Mouse (Mus musculus): ENCODE data around the gene Hoxa6. TPM values are rescaled to one million over a fixed set of nuclear protein-coding genes. Genes with fewer than 3 reads are reported as not detected.

The Hoxa6 gene
- polyA plus RNA-seq, 1 experiment from 2014 or later, result 20.3 TPM

DNA sequence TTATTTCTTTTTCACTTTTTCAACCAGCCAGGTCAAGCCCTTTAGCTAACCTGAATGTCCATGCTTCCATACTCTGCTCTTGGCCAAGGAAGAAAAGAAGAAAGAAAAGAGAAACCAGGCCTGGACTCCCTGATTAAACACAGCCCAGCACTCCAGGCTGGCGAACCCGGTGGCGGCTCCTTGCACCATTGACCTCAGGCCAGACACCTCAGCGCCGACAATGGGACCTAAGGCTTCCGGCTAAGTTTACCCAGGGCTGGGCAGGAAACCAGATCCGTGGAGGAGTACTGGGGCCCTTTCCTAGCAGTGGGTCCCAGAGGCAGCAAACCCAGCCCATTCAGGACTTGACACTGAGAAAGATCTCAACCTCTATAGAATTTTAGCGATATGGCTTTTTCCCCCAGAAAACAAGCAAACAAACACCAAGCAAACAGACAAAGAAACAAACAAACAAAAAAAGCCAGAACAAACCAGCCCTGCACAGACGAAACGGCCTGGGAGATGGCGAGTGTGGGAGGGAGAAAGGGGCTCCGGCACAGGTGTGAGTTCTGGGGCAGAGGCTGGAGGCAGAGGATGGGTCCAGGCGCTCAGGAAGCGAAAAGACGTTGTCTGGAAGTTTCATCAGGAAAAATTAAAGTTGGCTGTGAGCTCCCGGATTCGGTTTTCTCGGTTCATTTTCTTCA, 23.5 kb upstream of the Hoxa6 start:
- Histone ChIP-seq H3K9ac (peak overlapping the region; percentile 97), H3K27me3 (peaks cover 30% of the 10 kb centered on the region), H3K4me1 (replicated peaks) (peaks cover 35% of the 10 kb centered on the region), H3K27ac (replicated peaks) (peak overlapping the region; percentile 96), H3K4me3 (peak overlapping the region; percentile 59), H3K4me2 (peak overlapping the region; percentile 97), H3K36me3 (no peaks in the 10 kb centered on the region), H3K9me3 (no peaks in the 10 kb centered on the region)
- WGBS, result 1% methylated on average over 18 of the region's 18 CpGs
- ATAC-seq (ENCODE audit: low read depth), result no peak

GRCm38 (mm10) chr6:52230516-52231165, 22.1 kb upstream of the Hoxa6 start, which contains the start of gene Hoxa9:
TSS of gene Hoxa9 (minus strand) at chr6:52231089.
- peaks cover 29% of the 10 kb centered on the region for H3K4me1 ChIP-seq (replicated peaks)
- H3K9ac ChIP-seq, result peak within 1 kb of the TSS; percentile 98
- peak within 1 kb of the TSS; percentile 98 for H3K27ac ChIP-seq (replicated peaks)
- H3K36me3 ChIP-seq, result no peaks in the 10 kb centered on the region
- 0 out of 2 replicates have a peak, but pooled peaks have one; percentile 9 for ATAC-seq (ENCODE audit: low read depth)
- peak within 1 kb of the TSS; percentile 97 for H3K4me2 ChIP-seq
- no peaks in the 10 kb centered on the region for H3K9me3 ChIP-seq
- under 1% methylated on average over 19 of the region's 36 CpGs for WGBS
- H3K27me3 ChIP-seq, result peaks cover 17% of the 10 kb centered on the region
- peak within 1 kb of the TSS; percentile 59 for H3K4me3 ChIP-seq

GRCm38 (mm10) chr6:52229558-52230416, 21.3 kb upstream of the Hoxa6 start:
- Histone ChIP-seq H3K36me3 (no peaks in the 10 kb centered on the region), H3K4me2 (peak overlapping the region; percentile 97), H3K4me3 (peak overlapping the region; percentile 53), H3K9me3 (no peaks in the 10 kb centered on the region), H3K4me1 (replicated peaks) (peaks cover 22% of the 10 kb centered on the region), H3K9ac (peak overlapping the region; percentile 98), H3K27ac (replicated peaks) (peak overlapping the region; percentile 98), H3K27me3 (peaks cover 12% of the 10 kb centered on the region)
- ATAC-seq (ENCODE audit: low read depth), result no peak
- WGBS, result 1% methylated on average over 44 of the region's 44 CpGs

- no peak for ATAC-seq (ENCODE audit: low read depth)
- WGBS, result 1% methylated on average over 38 of the region's 38 CpGs
- Histone ChIP-seq H3K36me3 (no peaks in the 10 kb centered on the region), H3K4me2 (peak overlapping the region; percentile 97), H3K9me3 (no peaks in the 10 kb centered on the region), H3K4me1 (replicated peaks) (peaks cover 22% of the 10 kb centered on the region), H3K27me3 (peaks cover 12% of the 10 kb centered on the region), H3K27ac (replicated peaks) (peak overlapping the region; percentile 98), H3K9ac (peak overlapping the region; percentile 98), H3K4me3 (peak overlapping the region; percentile 53)
Observed at GRCm38 (mm10) chr6:52228475-52229465, 20.2 kb upstream of the Hoxa6 start.

GRCm38 (mm10) chr6:52227470-52228222, 19.1 kb upstream of the Hoxa6 start:
- Histone ChIP-seq H3K36me3 (no peaks in the 10 kb centered on the region), H3K4me2 (peak overlapping the region; percentile 97), H3K9ac (peak overlapping the region; percentile 100), H3K27me3 (0 out of 2 replicates have a peak, but pooled peaks cover 2% of the 10 kb centered on the region), H3K4me3 (peak overlapping the region; percentile 96), H3K27ac (replicated peaks) (peak overlapping the region; percentile 100), H3K9me3 (no peaks in the 10 kb centered on the region), H3K4me1 (replicated peaks) (peaks cover 22% of the 10 kb centered on the region)
- ATAC-seq (ENCODE audit: low read depth), result no peak
- WGBS, result 4% methylated on average over 11 of the region's 11 CpGs

GRCm38 (mm10) chr6:52226569-52227257, 18.2 kb upstream of the Hoxa6 start:
- no peaks in the 10 kb centered on the region for H3K36me3 ChIP-seq
- ATAC-seq (ENCODE audit: low read depth), result peak; percentile 15; the same call in 1 of the 2 replicates
- peak overlapping the region; percentile 97 for H3K4me2 ChIP-seq
- peak overlapping the region; percentile 100 for H3K27ac ChIP-seq (replicated peaks)
- H3K9ac ChIP-seq, result peak overlapping the region; percentile 100
- H3K4me1 ChIP-seq (replicated peaks), result peaks cover 30% of the 10 kb centered on the region
- WGBS, result 4% methylated on average over 26 of the region's 26 CpGs
- no peaks in the 10 kb centered on the region for H3K27me3 ChIP-seq
- H3K9me3 ChIP-seq, result no peaks in the 10 kb centered on the region
- H3K4me3 ChIP-seq, result peak overlapping the region; percentile 96

DNA sequence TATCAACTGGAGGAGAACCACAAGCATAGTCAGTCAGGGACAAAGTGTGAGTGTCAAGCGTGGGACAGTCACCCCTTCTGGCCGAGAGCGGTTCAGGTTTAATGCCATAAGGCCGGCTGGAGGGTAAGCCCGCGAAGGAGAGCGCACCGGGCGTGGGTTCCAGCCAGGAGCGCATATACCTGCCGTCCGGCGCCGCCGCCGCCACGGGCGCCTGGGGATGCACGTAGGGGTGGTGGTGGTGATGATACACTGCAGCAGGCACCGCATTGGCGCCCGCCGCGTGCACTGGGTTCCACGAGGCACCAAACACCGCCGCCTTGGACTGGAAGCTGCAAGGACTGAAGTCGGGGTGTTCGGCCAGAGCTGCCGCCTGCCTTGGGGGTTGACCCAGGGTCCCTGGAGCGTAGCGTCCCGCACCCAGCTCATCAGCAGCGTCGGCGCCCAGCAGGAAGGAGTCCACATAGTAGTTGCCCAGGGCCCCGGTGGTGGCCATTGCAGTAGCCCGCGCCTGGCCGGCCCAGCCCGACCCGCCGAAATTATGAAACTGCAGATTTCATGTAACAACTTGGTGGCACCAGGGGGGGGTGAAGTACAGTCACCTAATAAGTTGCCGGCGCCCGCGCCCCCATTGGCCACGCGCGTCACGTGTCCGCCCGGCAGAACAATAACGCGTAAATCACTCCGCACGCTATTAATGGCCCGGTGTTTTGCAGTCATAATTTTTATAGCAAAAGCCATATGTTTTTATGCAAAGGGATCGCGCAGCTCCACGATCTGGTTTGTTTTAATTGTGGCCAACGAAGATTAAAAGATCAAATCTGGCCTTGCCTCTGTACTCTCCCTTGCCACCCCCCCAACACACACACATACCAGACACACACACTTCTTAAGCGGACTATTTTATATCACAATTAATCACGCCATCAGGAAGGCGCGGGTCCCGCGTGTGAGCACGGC, 17.4 kb upstream of the Hoxa6 start:
- peak overlapping the region; percentile 100 for H3K9ac ChIP-seq
- peak; percentile 57 for ATAC-seq (ENCODE audit: low read depth)

GRCm38 (mm10) chr6:52224895-52225611, 16.5 kb upstream of the Hoxa6 start:
- peak overlapping the region; percentile 100 for H3K27ac ChIP-seq (replicated peaks)
- H3K36me3 ChIP-seq, result no peaks in the 10 kb centered on the region
- under 1% methylated on average over 36 of the region's 36 CpGs for WGBS
- peak overlapping the region; percentile 100 for H3K9ac ChIP-seq
- peak overlapping the region; percentile 97 for H3K4me2 ChIP-seq
- H3K4me1 ChIP-seq (replicated peaks), result peaks cover 42% of the 10 kb centered on the region
- no peaks in the 10 kb centered on the region for H3K9me3 ChIP-seq
- no peak for ATAC-seq (ENCODE audit: low read depth)
- peak overlapping the region; percentile 96 for H3K4me3 ChIP-seq
- H3K27me3 ChIP-seq, result no peaks in the 10 kb centered on the region

More for the DNA sequence above, 17.4 kb upstream of the Hoxa6 start:
- H3K4me1 ChIP-seq (replicated peaks), result peaks cover 35% of the 10 kb centered on the region
- WGBS, result under 1% methylated on average over 69 of the region's 69 CpGs
- H3K27me3 ChIP-seq, result no peaks in the 10 kb centered on the region
- peak overlapping the region; percentile 96 for H3K4me3 ChIP-seq
- peak overlapping the region; percentile 100 for H3K27ac ChIP-seq (replicated peaks)
- H3K36me3 ChIP-seq, result no peaks in the 10 kb centered on the region
- H3K9me3 ChIP-seq, result no peaks in the 10 kb centered on the region
- peak overlapping the region; percentile 97 for H3K4me2 ChIP-seq

Data from neural tube, embryonic 13.5 days (tissue).